Mouse (Mus musculus) kidney, postnatal 14 days (tissue): ENCODE results near the gene Bri3.

ENCODE experiments used
- DNase-seq: peaks from one replicate; pipeline ENCODE4 v3.0.0; 2022; ENCODE audit warnings: mixed read lengths

Gene Bri3

GRCm38 (mm10) chr5:144263496-144263895 is 19.3 kb downstream of the Bri3 start:
- no peak for DNase-seq

- peak; percentile 81 for DNase-seq
Measured at GRCm38 (mm10) chr5:144267535-144268241, 23.5 kb downstream of the Bri3 start.

GRCm38 (mm10) chr5:144269926-144270325 is 25.7 kb downstream of the Bri3 start:
- DNase-seq: no peak

DNA sequence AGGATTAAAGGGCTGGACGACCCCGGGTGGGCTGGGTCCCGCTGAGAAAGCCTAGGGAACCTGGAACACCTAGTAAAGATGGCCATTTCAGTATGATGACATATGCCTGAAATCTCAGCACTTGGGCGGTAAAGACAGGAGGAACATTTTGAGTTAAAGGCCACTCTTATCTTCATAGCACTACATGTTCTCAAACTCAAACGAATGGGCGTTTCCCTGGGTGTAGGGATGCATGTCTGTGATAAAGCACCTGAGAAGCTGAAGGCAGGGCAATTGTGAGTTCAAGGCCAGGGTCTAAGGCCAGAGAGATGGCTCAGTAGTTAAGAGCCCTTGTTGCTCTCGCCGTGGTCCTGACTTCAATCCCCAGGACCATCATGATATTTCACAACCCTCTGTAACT is 26.2 kb downstream of the Bri3 start:
- DNase-seq: no peak

GRCm38 (mm10) chr5:144271118-144271517 is 26.9 kb downstream of the Bri3 start:
- no peak for DNase-seq

DNA sequence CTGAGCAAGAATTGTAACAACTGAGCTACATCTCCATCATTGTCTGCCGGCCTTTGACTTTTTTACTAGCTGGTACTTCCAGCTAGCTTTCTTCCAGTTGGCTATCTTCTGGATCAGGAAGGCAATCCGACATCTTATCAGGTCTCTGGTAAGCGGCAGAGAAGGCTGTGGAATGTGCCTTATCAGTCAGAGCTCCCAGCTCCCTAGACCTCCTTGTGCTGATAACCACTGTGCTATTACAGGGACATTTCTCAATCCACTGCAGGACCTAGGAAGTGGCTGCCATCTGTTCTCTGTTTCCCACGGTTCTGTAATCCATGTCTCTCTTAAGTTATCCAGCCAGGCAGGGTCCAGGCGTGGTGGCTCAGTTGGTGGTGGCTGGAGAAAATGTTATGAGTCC is 27.5 kb downstream of the Bri3 start:
- no peak for DNase-seq

GRCm38 (mm10) chr5:144274904-144275303 is 30.7 kb downstream of the Bri3 start:
- DNase-seq: no peak

DNA sequence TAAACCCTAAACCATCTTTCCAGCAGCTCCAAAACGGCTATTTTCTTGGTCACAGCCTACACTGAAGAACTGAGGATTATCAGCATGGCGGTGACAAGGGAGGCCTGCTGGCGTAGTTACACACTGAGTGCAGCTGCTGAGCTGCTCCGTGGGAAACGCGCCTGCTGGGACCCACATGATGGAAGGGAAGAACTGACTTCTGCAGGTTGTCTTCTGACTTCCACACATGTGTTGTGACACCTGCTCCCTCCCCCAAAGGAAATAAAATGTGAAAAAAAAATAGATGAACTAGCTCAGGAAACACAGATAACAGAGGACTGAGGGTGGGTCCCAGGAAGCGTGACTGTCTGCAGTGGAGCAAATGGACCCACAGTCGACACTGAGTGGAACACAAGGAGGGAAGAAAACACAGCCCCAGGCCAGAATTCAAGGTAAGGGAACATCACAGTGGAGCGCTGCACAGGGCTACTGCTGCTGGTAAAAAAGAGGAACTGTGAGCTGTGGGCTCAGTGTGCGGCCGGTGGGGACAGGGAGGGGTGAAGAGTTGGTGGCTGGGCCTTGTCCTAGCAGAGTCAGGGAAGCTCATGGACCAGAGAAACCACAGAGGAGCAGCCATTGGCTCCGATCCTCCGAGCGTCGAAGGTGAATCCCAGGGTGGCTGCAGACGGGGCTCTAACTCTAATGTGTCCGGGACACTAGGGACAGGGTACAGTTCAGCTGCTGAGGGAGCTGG is 32.8 kb downstream of the Bri3 start:
- no peak for DNase-seq

DNA sequence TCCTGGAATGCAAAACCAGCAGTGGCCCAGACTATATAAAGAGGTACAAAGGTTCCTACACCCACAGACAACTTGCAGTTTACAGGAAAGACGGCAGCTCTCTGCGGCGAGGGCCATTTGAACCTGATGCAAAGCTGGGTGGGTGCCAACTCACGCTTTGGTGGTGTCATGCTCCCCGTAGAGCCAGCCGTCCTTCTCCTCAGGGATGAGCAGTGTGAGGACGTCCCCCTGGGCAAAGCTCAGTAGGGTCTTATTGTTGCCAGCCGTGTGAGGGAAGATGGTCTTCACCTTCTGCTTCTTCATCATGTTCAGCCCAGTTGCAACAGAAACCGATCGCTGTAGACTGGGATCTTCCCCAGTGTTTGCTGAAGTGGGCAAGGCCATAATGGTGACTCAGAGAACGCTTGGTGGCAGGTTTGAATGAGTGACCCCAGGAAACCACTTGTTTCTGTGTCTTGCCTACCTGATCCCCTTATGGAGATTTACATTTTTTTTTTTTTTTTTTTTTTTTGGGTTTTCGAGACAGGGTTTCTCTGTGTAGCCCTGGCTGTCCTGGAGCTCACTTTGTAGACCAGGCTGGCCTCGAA is 34.2 kb downstream of the Bri3 start:
- DNase-seq: no peak

- DNase-seq: no peak
Measured at GRCm38 (mm10) chr5:144279081-144279541, 34.9 kb downstream of the Bri3 start.

- DNase-seq: no peak
Measured at GRCm38 (mm10) chr5:144279926-144280325, 35.7 kb downstream of the Bri3 start.

- no peak for DNase-seq
Measured at GRCm38 (mm10) chr5:144282470-144283260, 38.4 kb downstream of the Bri3 start.

- no peak for DNase-seq
Measured at GRCm38 (mm10) chr5:144283551-144284031, 39.4 kb downstream of the Bri3 start.

DNA sequence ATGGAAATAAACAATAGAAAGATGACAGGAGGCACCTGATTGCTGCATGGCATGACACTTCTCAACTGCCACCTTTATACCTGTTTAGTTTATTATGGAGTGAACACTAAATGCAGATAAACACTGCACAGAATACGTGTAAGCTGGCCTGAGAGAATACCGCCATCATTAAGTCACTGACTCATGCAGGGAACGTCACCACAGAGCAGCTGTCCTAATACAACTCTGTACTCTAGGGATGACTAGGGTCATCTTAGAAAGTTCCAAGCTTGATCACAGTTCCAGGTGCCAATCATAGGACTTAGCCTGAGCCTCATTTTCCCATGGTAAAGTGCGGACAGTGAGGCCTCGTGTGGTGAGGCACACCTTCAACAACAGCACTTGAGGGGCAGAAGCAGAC is 40.4 kb downstream of the Bri3 start:
- DNase-seq: no peak

- no peak for DNase-seq
Measured at GRCm38 (mm10) chr5:144286591-144287266, 42.5 kb downstream of the Bri3 start.

DNA sequence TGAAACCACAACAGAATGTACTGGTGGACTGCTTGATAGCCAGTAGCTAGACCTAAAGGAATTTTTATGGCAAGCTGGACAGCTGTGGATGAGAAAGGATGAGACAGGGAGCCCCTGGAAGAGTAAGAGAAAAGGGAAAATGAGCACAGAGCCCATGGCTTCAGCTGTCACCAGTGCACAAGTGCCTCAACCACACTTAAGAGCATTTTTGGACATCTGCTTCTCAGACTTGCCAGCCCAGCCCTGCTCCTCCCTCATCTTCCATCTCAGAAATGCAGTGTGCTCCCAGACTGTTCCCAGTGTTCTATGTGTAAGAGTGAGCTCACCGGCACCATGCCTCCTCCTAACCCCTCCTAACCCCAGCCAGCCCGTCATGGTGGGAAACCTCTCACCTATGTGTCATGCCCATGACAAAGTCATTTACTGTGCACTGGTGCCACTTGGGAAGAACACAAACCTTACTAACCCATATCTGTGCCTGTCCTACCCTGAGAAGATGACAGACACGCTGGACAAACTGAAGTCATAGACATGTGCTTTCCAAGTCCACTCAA is 43.1 kb downstream of the Bri3 start:
- no peak for DNase-seq

DNA sequence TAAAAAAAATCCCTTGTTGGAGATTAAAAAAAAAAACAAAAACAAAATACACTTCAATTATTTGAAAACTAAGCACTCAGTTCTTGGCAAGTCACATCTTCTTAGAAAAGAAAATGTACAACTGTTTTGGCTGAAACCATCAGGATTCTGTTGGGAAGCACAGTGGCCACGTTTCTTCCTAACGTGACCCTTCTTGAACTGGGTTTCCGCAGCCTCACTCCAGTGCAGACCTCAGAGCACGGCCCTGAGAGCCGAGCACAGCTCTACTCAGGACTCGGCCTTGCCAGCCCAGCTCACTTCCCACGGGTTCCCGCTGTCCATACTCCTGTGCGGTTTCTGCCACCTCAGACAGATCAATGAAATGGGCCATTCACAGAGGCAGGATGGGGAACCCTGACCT is 44.2 kb downstream of the Bri3 start:
- no peak for DNase-seq

- no peak for DNase-seq
Measured at GRCm38 (mm10) chr5:144289769-144290440, 45.7 kb downstream of the Bri3 start.

- DNase-seq: no peak
Measured at GRCm38 (mm10) chr5:144294908-144295307, 50.7 kb downstream of the Bri3 start.

- no peak for DNase-seq
Measured at GRCm38 (mm10) chr5:144295357-144295756, 51.1 kb downstream of the Bri3 start.

GRCm38 (mm10) chr5:144296090-144296604 is 51.9 kb downstream of the Bri3 start:
- no peak for DNase-seq
